Mouse (Mus musculus): ENCODE measurements at regions not wholly inside any gene's neighbourhood (a gene's known extent, or its start where the extent isn't known, plus 50 kb on each side); places are given as distances from the start of the nearest gene placed in this dataset.

GRCm38 (mm10) chr10:67644280-67644679 is 95.5 kb upstream of the Ado start:
- TF ChIP-seq POLR2A (IDR thresholded peaks at IDR 0.05; ENCODE audit: low read depth, low read length) = no peak
- no peak for TF ChIP-seq CTCF (IDR thresholded peaks at IDR 0.05; ENCODE audit: extremely low read depth, insufficient read depth, insufficient read length, insufficient replicate concordance)

Data from spleen, adult 2 months (tissue).